Mouse (Mus musculus) adrenal gland (tissue): ENCODE measurements at regions not wholly inside any gene's neighbourhood (a gene's known extent, or its start where the extent isn't known, plus 50 kb on each side); places are given as distances from the start of the nearest gene placed in this dataset.

Experiments
- intact Hi-C: fragments of 180-260 bp; cut with DNase I; formaldehyde crosslinking; loops from one replicate; pipeline ENCODE4 v1.15.1; 2025

GRCm38 (mm10) chr3:70566140-70566857 lies 558.9 kb downstream of the Otol1 start:
- intact Hi-C loops = loop anchor here (2.0 kb wide), 1 partner anchor 61 kb away; no protein-coding TSS in a partner anchor

GRCm38 (mm10) chr3:70594785-70595184 lies 587.4 kb downstream of the Otol1 start:
- intact Hi-C loops = no loop called here
